Mouse (Mus musculus): Measurements from ENCODE around the gene Cxcl17.

The Cxcl17 gene

DNA sequence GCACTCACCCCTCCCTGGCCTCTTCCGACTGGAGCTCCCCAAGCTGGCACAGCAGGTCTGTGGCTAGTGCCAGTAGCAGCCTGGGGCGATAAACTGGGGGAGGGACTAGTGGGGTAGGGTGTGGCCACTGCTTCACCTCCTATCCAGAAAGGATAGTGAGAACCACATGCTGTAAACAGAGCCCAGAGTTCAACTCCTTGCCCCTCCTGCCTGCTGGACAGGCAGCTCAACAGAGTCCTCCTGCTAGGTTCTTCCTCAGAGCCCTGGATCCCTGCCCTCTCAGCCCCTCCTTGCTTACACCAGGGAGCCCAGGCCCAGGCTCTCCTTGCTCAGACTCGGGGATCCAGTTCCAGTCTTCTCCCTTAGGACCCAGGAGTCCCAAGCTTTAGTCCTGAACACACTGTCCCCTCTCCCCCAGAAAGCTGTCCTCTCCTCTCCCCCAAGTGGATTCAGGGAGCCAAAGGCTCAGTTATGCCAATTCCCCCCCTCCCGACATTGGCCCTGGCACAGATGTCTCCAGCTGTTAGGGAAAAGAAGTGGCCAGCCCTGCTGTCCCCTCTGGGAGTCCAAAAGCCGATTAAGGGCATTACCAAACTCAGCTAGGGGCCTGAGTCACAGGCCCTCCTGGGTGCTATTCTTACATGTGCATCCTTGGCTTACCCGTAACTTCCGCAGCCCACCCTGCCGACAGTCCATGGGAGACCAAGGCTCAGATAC, 22.5 kb downstream of the Cxcl17 start:
- DNase-seq: no peak

DNA sequence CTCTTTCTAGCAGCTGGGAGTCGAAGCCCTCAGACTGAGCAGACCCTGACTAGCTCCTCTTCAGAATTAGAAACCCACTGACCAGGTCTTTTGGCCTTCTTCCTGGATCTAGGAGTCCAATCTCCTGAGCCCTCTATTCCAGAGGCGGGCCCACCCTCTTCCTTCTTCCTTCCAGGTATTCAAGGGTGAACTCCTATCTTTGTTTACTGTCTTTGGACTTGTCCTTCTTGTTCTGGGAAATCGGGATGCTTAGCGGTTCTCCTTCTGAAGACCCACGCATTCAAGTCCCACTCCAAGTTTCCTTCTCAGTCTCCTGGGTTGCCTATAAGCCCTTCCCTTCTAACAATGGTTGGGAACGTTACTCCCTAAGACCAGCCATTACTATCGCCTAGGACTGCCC, 23.8 kb downstream of the Cxcl17 start:
- no peak for DNase-seq

GRCm38 (mm10) chr7:25387811-25388440, 24.8 kb downstream of the Cxcl17 start:
- no peak for DNase-seq

DNA sequence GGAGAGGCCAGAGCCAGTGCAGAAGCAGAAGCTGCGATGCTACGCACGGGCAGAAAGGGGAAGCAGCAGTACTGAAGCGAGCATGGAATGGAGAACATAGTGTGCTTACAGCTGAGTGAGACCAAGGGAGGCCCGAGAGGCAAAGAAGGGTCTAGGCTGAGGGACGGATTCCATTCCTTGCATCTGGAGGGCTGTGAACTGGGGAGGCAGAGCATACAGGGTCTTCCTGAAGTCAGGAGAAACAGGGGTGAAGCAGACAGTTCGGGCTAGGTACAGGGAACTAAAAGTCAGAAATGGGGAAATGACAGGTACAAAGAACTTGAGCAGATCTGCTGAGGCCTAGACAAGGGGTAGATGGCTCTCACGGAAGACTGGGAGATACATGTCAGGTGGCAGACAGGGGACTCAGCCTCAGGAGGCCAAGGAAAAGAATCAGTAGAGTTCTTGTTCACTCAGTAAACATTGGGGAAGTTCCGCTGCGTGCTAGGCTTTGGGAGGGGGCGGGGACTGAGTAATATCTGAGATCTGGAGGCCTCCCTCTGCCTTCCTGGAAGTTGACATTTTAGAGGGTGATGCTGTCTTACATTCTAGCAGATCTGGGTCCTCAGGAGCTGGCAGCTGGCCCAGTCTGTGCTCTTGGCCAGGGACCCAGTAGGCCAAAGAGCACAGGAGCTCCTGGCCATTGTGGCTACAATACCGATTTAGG, 26.7 kb downstream of the Cxcl17 start:
- peak; percentile 83 to 85 for DNase-seq

- DNase-seq: no peak
Observed at GRCm38 (mm10) chr7:25385259-25385658, 27.4 kb downstream of the Cxcl17 start.

GRCm38 (mm10) chr7:25384818-25385217, 27.9 kb downstream of the Cxcl17 start:
- no peak for DNase-seq

GRCm38 (mm10) chr7:25384318-25384717, 28.4 kb downstream of the Cxcl17 start:
- DNase-seq: peak in 1 of 2 experiments; percentile 5

DNA sequence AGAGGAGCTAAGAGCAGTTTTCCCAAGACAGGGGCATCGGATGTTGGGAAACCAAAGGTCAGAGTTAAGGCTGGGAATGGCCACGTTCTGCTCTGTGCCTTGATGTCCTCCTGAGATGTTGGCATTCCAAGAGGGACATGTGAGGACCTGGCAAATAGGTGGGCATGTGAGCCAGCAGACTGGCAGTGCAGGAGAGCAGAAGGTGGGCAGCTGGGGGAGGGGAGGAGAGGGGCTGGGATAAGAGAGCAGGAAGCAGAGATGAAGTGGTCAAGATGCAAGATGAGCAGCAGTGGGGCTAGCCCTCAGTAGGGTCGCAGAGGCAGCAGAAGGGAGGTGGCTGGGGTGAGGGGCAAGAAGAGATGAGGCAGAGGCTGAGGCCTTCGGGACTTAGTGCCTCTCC, 28.8 kb downstream of the Cxcl17 start:
- peak in 1 of 2 experiments; percentile 21 for DNase-seq

DNA sequence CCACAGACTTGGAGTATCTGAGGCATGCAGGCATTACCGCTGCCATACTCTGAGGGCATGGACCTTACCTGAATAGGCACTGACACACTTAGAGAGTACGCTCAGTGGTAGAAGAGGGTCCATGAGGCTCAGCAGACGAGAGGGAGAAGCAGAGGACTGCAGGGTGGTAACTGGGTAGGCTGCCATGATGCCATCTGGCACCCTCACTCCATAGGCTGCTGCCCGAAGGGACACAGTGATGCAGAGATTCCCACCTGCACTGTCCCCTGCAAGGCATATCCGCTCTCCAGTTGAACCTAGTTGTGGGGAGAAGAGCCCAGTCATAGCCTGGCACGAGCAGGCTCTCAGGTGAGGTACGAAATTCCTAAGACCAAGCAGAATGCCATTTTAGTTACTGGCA, 29.3 kb downstream of the Cxcl17 start:
- DNase-seq: peak in 1 of 2 experiments; percentile 15

GRCm38 (mm10) chr7:25382541-25382940, 30.1 kb downstream of the Cxcl17 start:
- DNase-seq: no peak

- no peak for DNase-seq
Observed at GRCm38 (mm10) chr7:25381284-25381680, 31.4 kb downstream of the Cxcl17 start.

DNA sequence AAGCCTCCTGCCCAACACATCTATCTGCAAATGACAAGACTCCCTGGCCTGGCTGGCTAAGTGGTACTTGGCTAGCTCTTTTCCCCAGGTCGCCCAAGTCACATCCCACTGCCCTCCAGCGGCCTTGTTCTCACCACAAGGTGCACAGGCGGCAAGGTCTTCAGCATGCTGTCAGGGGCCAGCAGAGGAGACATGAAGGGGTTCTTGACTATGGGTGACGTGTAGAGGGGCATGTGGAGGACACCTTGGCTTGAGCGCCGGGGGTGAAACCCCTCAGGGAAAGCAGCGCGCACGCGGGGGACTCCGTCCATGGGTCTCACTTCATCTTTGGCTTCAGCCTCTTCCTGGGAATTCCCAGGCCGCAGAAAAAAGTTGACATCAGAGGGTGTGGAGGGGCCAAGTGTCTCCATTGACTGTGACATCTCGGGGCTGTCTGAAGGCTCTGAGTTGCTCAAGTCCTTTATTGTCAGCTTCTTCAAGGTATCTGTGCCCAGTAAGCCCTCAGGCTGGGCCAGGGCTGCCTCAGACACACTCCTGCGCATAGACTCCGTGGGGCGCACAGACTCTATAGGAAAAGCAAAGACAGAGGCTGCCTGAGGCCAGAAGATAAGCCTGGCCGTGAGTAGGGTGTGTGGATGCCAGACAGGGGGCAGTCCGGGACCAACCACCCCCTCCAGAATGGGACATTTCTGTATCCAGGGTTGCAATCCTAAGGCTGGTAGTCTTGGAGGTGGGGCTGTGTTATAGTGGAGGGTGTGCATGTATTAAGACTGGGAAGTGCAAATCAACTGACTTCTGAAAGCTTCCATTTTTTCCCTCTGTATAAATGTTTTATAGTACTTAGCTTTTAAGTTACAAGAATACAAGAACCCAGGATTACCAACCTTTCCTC, 32.0 kb downstream of the Cxcl17 start:
- no peak for DNase-seq

- peak; percentile 57 to 59 for DNase-seq
Observed at GRCm38 (mm10) chr7:25379551-25380351, 32.9 kb downstream of the Cxcl17 start.

DNA sequence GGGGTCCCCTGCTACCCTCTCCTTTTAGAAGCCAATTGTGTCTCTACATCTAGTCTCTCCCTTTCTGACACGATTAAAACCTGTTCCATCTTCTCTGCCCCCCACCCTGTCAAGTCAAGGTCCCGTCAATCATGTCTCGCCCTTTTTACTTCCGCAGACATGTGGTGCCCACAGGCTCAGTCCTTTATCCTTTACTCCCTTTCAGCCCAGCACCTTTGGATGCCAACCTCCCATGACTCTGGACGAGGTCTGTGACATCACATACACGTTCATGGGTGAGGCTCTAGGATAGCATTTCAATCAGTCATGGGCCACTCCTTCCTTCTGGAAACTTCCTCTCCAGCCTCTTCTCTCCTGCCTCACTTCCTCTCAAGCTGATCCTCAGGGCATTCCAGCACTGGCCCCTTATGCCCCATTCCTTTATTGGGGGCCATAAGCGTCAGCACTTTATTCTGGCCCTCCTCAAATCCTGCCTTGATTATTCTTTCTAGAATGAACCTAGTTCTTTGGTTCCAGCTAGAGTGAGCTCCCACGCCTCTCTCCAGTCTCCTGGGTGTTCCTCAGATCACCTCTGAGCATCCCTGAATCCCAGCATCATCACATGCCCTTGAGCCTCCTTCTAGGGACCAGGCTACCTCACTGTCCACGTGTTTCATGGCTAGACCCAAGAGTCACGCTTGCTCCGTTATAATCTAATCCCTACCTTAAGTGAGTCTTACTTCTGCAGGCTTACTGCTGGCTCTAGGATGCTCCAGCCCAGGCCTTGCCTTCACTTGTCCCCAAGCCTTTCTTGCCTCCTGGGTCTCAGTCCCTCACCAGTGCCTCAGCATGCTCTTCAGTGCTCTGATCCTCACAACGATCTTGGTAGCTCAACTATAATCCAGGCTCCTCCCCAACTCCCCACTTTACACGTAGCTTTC, 34.2 kb downstream of the Cxcl17 start:
- no peak for DNase-seq

DNA sequence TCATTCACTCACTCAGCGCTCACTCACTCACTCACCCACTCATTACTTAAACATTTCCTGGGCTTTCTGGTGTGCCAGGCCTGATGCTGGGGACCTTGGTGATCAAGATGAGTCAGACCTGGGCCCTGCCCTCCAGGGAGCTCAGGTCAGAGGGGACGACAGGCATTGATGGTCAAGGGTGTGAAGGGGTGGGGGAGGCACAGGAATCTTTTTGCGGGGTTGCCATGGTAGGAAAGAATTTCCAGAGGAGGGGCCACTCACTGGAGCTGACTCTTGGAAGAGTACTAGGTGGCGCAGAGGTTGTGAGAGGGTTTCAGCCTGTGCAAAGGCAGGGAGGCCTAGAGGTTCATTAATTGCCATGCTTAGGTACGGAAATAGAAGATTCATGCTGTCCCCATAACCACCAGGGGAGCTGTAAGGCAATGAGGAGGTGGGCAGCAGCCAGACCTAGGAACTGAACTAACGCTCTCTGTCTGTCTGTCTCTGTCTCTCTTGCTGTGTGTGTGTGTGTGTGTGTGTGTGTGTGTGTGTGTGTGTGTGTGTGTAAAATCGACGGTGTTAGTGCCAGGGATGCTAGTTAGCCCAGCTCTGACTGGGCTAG, 35.5 kb downstream of the Cxcl17 start:
- no peak for DNase-seq

DNA sequence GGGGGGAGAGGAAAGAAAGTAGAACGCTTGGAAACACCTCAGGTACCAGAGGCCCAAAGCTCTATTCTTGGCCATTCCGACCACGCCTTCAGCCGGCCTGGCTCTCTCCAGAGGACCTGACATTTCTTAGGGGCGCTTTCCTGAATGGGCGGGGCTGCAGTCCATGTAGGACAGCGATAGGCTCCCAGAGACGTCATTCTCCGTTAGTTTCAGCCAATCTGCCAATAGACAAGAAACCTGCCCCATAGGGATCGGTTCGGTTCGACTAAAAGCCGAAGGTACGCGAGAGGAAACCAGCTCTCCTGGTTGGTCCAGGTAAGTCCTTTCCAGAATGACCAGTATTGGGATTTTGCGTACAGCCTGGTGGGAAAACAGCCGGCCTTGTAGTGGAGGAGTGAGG, 36.1 kb downstream of the Cxcl17 start:
- DNase-seq: peak; percentile 94 to 95

DNA sequence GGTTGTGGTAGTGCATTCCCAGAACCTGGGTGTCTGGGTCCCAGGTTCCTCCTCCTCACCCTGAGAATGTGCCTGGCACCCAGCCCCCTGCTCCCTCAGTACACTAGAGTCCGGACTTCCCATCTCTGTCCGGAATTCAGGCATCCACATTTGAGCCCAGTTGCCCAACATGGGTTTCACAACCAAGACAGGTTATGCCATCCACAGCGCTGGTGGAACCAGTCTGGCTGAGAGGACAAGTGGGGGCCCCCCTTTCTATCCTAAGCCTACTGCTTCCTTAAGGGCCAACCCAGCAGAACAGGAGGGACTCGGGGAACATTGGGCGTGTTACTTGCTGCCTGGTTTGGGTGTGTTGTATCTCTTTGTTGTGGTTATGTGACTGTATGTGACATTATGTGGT, 40.2 kb downstream of the Cxcl17 start:
- DNase-seq: no peak

- peak; percentile 58 to 63 for DNase-seq
Observed at GRCm38 (mm10) chr7:25369058-25369749, 43.5 kb downstream of the Cxcl17 start, which contains the start of gene Cnfn. TSS of gene Cnfn (minus strand) at chr7:25369724.

DNA sequence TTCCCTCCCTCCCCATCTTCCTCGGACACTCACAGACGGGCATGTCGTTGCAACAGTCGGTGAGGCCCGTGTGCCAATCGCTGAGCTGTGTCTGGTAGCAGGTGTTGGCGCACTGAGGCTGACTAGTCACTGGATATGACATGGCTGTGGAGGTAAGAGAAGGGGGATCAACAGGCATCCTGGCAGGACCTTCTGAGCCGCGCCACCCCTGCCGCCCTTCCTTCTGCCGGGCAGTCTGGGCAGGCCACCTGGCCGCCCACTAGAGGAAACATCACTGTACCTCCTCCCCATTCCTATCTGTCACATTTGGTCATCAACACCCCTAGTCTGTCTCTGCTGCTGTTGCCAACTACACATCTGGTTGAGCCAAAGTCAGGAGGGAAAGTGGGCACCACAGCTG, 44.4 kb downstream of the Cxcl17 start:
- DNase-seq: peak; percentile 63 to 64

Data from cerebellum, adult 18-20 months (tissue).